Mouse (Mus musculus): ENCODE measurements around the gene 6030445D17Rik.

The 6030445D17Rik gene

DNA sequence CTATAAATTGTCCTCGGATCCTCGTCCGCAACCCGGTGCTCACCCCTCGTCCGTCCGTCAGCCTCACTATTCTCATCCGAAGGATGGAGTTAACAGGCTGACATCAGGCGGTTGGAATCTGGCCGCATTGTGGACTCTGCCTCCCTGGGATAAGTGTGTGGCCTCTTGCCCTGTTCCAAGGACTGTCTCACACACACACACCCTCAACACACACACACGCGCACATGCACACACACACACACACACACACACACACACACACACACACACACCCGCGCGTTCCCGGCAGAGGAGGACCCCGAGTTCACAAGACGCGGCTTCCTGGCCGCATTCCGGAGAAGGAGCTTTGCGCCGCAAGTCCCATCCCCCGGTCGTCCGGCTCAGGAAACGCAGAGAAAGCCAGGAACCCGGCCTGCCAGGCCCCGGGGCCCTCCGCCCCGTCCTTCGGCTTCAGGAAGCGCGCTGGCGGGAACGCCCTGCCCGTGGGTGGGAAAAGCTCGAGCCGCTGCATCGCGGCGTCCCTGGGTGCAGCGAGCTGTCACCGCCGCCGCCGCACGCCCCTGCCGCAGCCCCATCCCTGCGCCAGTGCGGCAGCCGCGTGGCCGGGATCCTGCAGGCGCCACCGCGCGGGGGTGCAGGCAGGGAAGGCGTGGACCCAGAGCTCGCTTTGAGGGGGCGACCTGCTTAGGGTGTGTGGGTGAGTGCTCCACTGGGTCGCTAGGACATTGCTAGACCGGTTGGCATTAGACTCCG lies at the start of gene 6030445D17Rik:
6030445D17Rik (plus strand) TSS at position 165 of the 753 bp plus-strand sequence.
- DNase-seq: peak; percentile 68

DNA sequence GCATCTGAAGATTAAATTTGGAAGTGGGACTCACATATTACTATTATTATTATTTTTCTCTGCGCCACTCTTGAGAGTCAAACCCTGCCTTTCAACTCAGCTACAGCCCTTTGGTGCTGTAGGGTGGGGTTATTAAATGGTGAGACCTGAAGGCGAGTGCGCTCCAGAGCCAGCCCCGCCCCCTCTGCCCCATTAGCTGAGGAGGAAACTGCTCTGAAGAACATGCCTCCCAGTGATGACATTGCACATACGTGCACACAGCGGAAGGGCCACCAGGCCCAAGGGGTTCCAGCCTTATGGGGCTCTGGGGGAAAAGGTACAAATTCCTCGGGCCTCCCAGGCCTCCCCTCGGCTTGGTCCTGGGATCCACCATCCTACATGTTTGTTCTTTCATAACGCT lies 46.6 kb upstream of the 6030445D17Rik start:
- no peak for DNase-seq

DNA sequence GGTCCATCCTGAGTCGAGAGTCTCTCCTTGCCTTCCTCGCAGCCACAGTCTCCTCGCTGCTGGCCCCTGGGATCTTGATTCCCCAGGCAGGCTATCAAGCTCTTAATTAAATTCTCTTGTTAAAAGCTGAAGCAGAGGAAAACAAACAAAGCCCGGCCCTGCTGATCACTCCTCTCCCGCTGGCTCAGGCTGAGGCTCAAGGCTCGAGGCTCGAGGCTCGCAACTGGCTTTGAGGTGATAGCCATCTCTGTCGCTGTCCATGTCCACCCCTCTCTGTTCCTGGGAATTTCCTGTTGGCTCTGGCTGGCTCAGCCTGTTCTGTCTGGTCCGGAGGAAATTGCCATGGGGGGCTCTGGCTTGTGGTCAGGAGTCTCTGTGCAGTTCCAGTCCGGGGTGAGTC lies 43.1 kb upstream of the 6030445D17Rik start:
- DNase-seq: no peak

DNA sequence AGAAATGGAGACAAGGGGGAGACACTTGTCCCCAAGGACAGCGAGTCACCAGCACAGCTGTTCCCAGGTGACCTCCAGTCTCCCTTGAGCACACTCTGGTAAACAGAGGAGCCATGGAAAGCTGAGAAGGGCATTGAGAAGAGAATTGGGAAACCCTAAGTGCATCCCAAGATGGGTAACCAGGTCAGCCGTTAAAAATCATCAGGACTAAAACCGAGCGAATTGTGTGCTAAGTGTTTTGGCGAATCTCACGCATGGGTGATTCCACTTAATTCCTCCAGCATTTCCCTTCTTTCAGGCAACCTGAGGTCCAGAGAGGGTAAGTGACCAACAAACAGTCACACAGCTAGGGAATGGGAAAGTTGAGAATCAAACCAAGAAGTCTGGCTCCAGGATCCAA lies 42.7 kb upstream of the 6030445D17Rik start:
- DNase-seq: no peak

DNA sequence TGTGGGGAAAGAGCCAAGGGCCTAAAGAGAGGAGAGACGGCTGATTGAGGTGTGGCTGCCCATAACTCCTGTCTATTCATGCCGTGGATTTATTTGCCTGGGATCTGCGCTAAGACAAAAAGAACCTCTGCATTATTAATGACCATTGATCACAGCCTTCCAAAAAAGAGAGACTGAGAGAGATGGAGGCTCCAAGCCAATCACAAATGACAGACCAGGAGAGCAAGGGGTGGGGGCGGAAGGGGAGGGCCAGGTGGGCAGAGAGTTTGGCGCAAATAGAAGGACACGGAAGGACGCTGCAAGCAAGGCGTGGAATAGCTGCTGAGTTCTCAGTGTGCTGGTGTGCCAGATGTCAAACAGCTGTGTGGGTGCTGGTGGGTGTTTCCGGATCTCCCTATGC lies 38.8 kb upstream of the 6030445D17Rik start, which contains the start of gene Htr1d:
Htr1d (plus strand) TSS at position 301 of the 400 bp plus-strand sequence.
- no peak for DNase-seq

DNA sequence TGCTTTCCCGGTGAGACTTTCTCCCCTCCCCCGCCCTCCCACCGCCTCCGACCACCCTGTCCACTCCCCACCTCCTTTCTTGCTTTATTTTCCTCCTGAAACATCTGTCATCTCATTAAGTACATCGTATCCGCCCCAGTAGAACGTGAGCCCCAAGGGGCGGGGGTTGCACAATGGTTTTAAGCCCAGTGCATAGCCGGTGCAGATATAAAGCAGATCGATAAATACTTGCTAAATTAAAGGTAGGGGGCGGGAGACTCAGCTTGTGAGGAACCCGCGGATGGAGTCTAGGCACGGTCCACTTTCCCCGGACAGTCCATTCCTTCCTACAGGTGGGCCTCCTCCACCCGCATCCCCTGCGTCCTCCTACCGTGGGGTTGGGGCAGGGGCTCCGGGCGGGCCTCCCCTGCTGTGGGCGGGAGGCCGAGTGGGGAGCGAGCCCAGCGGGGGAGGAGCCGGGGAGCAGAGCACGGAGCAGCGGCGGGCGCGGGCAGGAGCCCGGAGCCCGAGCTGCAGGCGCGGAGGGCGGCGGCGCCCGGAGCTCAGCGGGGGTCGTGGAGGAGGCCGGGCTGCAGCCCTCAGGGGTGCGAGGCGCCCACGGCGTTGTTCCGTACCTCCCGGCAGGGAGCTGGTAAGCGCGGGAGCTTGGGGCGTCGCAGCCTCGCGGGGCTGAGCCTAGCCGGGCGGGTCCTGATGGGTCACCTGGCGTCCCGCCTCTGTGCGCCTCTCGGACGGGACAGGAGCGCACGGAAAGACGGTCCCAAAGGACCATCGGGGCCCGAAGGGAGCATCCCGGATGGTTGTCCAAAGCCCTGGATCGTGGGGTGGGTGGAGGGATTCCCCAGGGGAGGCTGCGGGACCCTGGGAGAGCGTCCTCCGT lies 37.7 kb upstream of the 6030445D17Rik start:
- DNase-seq: peak; percentile 13

DNA sequence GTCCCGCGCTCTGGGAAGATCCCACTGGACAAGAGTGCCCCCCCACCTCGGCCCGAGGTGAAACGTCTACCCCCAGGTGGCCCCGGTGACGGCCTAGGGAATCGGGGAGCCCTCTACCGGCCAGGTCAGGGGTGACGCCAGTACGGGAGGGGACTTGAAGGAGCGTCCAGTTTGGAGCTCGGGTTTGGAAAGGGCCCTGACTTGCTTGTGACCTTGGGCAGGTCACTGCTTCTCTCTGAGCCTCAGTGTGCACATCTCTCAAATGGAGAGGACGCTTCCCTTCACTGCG lies 37.1 kb upstream of the 6030445D17Rik start:
- DNase-seq: peak; percentile 18

DNA sequence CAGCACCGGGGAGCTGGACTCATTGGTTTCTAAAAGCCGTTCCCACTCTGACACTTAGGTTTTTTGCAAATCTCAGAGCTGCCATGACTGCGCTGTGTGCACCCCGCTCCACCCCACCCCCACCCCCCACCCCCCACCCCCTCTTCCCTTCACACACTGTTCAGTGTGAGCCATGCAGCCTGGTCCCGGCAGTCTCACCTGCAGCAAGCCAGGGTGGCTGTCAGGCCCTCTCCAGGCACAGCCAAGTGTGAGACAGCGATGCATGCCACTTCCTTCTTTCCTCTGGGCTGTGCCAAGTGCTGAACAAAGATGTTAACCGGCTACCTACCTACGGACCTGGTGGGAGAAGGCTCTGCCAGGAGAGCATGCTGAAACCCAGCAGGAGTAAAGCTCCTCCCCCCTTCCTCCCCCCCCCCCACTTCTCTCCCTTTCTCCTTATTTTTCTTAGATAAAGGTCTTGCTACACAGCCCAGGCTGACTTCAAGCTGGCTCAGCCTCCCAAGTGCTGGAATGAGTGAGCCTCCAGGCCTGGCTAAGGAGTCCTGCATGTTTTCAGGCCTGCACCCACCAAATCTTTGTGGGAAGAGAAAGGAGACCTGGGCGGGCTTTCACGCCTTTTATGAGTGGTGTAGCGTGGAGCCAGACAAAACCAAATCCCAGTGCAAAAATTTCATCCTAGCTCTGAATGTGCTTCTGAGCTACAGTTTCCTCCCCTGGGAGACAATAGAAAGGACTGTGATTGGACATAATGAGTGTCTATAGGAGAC lies 31.3 kb upstream of the 6030445D17Rik start:
- no peak for DNase-seq

DNA sequence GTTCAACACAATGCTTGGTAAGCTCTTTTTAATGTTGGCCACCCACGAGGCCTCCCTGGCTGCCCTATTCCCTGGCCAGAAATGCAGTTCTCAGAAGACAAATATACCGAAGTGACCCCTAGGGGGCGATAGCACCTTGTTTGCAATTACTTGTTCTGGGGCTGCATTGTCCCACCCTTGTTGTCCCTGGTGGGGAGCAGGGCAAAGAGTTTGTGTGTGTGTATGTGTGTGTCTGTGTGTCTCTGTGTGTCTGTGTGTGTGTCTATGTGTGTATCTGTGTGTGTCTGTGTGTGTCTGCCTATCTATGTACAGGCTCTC lies 30.7 kb upstream of the 6030445D17Rik start:
- peak; percentile 50 for DNase-seq

DNA sequence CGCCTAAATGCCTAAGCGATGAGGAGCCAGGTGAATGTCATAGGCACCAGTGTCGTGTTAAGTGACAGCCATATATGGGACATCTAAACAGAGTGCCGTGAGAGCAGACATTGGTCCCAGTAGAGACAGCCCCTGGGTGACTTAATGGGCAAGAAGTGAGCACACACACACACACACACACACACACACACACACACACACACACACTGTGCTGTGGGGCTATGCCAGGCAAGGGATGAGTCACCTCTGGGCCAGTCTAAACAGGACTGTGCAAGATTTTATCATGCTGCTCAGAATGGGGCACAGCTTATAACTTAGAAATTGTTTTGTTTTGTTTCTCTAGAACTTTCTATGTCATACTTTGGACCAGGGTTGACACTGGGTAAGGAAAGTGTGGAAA lies 28.0 kb upstream of the 6030445D17Rik start:
- no peak for DNase-seq

DNA sequence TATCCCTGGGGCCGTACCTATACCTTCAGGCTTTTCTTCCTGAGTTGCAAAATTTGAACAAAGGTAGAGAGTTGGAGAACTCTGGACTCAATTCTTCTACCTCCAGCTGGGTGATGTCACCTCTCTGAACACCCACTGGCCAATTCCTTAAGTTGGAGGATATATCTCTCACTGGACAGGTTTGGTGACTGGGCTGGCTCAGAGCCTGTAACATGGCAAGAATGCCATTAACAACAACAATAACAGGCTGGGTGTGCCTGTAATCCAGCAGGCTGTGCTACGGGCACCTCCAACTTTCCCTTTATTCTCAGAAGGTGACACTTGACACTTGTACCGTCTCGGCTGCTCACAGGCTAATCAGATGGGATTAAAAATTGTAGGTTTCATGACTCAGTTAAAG lies 22.9 kb upstream of the 6030445D17Rik start:
- no peak for DNase-seq

DNA sequence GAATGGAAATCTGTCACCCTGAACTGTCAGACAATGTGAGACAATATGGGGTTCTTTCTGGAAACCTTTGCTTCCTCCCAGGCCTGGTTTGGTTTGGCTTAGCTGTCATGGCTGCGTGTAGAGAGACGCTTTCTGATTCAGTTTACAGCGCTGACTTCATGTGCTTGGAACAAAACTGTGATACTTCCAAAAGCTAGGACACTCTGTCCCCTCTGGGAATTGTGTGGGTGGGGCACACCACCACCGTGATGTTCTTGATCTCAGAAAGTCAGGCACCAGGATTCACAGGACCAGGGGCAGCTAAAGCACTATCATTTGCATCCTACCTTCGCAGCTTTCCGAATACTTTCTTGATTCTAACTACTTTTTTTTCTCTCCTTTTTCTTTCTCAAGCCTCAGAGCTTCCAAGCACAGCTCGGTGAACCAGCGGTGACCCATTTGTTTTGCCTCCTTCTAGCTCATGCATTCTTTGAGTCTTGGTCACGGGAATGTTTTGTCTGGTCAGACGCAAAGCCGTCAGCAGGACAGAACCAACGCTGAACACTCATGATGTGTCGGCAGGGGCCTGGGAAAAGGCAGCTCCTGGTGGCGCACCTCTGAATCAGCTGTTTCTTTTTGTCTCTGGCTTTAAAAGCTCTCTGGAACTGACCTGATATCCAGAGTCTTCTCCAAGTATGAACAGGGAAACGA lies 20.6 kb upstream of the 6030445D17Rik start:
- DNase-seq: no peak

DNA sequence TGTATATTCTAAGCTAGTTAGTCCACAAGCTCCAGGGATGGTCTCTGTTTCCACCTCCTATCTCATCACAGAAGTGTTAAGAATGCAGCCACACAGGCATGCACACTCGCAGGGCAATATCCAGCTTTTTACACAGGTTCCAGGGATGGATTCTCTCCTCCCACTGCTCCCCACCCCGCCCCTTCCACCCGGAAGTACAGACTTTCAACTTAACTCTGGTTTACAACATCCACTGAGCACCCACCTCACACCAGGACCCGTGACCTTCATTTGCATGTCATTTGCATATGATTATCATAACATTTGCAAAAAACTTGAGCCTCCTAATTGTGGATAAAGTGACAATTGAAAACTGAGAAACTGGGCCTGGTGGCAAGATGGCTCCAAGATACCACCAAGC lies 17.5 kb upstream of the 6030445D17Rik start:
- DNase-seq: no peak

DNA sequence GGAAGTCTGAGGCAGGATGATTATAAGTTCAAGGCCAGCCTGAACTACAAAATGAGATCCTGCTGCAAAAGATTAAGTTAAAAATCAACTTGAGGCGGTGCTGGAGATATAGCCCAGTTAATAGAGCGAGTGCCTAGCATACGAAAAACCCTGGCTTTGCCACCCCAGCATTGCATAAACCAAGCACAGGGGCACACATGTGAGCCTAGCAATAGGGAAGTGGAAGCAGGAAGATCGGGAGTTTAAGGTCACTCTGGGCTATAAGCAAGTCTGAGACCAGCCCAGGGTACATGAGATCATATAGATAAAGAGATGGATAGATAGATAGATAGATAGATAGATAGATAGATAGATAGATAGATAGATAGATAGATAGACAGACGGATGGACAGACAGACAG lies 12.3 kb upstream of the 6030445D17Rik start:
- DNase-seq: no peak

DNA sequence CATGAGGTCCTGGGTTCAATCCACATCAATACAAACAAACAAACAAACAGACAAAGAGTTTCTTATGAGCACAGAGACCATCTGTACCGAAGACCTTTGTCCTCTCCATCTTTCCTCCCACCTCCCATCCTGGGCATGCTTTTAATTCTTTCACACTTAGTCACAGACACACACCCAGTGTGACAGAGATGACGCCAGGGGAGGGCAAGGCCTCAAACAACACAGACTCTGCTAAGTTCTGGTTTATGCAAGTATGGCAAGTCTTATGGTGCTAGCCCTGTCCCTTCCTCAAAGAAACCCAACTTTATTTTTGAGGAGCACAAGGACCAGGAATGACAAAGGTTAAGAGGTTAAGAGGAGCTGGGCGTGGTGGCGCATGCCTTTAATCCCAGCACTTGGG lies 11.8 kb upstream of the 6030445D17Rik start:
- no peak for DNase-seq

DNA sequence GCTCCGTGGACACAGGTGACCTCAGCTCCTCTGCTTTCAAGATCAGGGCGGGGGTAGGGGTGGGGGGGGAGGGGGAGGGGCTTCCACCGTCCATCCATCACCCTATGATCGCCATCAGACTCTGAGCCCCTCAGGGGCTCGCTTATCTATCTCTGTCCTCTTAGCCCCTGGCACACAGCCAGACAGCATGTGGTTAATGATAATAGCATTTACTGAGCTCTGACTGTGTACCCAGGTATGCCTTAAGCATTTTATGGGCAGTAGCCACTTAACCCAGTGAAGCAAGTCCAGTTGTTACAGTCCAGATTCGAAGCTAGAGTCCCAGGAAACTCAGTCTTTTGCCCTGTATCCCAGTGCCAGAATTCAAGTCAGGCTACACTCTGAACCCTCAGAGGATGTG lies 10.5 kb upstream of the 6030445D17Rik start:
- no peak for DNase-seq

DNA sequence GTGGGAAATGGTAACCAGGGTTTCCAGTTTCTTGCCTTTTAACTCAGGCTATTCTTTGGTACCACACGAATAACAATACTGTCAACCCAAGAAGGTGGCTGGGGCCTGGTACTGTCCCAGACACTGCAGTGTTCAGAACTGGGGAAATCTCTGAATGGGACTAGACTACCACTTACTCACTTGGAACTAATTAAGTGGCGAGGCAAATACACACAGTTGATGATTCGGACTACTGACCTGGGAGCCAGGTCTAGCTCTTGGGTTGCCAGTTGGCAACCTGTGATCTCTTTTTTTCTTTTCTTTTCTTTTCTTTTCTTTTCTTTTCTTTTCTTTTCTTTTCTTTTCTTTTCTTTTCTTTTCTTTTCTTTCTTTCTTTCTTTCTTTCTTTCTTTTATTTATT lies 9.8 kb upstream of the 6030445D17Rik start:
- no peak for DNase-seq

DNA sequence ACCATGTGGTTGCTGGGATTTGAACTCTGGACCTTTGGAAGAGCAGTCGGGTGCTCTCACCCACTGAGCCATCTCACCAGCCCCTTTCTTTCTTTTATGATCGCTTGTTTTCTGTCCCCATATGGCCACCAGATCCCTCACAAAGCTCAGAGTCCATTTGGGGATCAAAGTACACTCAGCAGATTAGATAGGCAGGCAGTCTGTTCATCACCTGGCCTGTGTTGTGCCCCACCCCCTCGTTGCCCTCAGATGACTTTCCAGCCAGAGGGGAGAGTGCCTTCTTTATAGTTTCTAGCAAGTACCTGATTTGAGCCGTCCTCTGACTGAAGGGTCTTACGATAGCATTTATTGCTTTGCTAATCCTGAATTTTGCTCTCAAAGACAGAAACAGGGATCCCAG lies 9.3 kb upstream of the 6030445D17Rik start:
- no peak for DNase-seq

DNA sequence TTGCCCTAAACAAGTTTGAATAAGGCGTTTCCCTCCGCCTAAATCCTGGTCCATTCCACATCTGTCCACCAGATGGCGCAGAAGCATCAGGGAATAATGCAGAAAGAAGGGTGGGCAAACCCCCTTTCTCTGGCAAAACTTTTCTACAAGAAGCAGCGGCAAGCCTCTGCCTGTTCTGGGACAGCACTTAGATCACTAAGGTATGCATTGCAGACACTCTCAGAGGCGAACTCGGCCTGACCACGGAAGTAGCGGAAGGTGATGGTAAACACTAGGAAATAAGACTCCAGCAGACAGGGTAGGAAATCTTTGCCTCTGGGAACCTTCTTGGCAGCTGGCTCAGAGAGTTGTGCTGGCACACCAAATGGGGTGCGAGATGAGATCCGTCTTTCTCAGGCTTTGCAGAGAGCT lies 7.2 kb upstream of the 6030445D17Rik start:
- peak; percentile 81 for DNase-seq

DNA sequence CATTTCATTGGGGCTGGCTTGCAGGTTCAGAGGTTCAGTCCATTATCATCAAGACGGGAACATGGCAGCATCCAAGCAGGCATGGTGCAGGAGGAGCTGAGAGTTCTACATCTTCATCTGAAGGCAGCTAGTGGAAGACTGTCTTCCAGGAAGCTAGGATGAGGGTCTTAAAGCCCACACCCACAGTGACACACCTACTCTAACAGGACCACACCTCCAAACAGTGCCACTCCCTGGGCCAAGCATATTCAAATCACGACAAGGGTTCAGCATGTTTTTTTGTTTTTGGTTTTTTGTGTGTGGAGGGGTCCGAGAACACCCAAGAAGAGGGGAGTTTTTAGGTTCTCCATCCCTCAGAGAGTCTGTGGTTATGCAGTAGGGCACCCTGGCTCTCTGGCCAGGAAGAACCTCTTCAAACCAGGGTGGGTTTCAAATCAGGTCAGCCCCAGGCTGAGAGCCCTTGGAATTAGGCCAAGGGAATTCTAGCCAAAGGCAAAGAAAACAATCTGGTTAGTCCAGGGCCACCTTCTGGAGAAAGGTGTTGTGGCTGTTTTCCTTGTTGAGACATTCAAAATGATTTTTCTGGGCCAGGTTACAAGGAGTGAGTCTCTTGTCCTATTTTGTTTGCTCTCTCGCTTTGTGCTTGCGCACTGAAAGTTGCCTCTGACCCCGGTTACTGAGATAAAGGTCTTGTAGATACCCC lies 5.4 kb upstream of the 6030445D17Rik start:
- no peak for DNase-seq

DNA sequence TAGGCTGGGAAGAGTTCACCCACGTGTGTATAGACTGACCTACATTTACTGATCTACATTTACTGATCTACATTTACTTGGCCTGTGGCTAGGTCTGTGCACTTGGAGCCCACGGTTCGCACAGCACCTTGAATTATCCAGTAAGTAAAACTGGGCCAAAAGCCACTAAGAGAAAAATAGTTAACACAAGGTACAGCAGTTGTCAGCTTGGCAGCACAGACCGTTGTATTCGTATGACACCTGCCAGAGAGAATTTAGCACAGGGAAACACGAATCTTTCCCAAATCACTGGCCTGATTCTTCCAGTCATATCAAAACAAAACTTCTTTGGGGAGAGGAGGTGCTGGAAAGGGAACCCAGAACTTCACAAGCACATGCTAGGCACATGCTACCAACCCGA lies 3.8 kb upstream of the 6030445D17Rik start:
- DNase-seq: no peak

DNA sequence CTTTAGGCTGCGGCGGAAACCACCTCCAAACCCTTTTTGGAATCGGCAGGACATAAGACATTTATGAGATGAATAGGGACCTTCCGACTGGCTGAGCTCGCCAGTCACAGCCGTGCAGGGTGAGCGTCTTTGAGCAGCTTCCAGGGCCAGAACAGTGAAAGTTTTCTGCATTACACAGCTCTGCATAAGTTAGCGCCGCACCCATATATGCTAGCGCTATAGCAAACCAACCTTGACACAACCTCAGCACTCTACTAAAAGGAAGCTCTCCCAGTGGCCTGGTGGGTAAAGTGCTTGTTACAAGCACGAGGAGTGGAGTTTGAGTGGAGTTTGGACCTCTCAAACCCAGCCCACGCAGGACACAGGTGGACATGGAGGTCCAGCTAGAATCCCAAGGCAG lies 2.8 kb upstream of the 6030445D17Rik start:
- DNase-seq: no peak

Data from right cerebral cortex, postnatal 14 days (tissue).